Mouse (Mus musculus): ENCODE data around the gene Vstm2l. TPM values are rescaled to one million over a fixed set of nuclear protein-coding genes. Genes with fewer than 3 reads are reported as not detected.

The Vstm2l gene
- total and polyA plus RNA-seq, 3 experiments, result not detected

DNA sequence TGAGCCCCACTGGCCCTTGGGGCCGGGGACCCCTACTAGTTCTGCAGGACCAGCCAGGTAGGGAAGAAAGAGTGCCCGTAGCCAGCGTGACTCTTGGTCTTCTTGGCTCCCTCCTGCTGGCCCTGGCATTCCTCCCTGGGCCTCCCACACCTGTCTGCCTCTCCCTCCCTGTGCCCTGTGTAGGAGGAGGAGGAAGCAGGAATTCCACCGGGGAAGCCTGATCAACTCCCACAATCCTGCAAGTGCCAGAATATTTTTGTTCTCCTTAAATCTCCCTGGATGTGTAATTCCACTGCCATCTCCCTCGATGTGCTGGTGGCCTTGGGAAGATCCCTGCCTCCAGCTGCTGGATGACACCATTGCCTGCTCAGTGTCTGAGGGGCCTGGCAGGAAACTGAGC is 10.1 kb downstream of the Vstm2l start:
- Histone ChIP-seq H3K4me1 (ENCODE audit: insufficient read depth, low read depth, low read length) (no peaks in the 10 kb centered on the region), H3K9me3 (replicated peaks) (no peaks in the 10 kb centered on the region), H3K36me3 (replicated peaks) (no peaks in the 10 kb centered on the region), H3K4me3 (ENCODE audit: low read depth, low read length) (no peak overlapping the region), H3K27me3 (ENCODE audit: insufficient read depth, low read length) (peaks cover 11% of the 10 kb centered on the region; the same call in 1 of the 2 replicates)
- TF ChIP-seq POLR2AphosphoS5 (IDR thresholded peaks at IDR 0.05; ENCODE audit: insufficient replicate concordance, low read depth, low read length) (no peak), GATA1 (IDR thresholded peaks at IDR 0.05; ENCODE audit: borderline replicate concordance, low read length) (no peak), CTCF (IDR thresholded peaks at IDR 0.05; ENCODE audit: low read depth, low read length) (no peak), TAL1 (conservative IDR thresholded peaks at IDR 0.05; ENCODE audit: low read depth, low read length) (no peak), GATA2 (IDR thresholded peaks at IDR 0.05; ENCODE audit: borderline replicate concordance, low read depth, low read length) (no peak)
- DNase-seq (ENCODE audit: low spot score) (no peak), ATAC-seq (ENCODE audit: extremely low read depth, insufficient number of reproducible peaks, low FRiP score, poor library complexity, severe bottlenecking) (no peak)

DNA sequence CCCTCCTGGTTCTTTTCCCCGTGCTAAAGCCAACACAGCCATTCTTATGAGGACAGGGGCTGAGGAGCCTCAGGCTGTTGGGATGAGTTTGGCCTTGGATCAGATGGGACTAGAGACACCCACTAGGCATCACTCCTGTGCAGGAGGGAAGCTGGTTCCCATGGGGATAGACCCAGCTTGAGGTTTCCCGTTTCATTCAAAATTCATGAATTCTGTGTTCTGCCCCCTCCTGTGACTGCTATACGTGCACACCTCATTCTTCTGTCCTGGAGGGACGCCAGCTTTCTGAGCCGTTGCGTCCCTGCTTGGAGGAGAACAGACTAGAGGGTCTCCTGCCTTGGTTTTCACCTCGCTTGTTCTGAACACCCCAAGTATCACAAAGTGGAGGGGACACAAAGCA is 12.0 kb downstream of the Vstm2l start:
- ATAC-seq (ENCODE audit: extremely low read depth, insufficient number of reproducible peaks, low FRiP score, poor library complexity, severe bottlenecking), result no peak
- Histone ChIP-seq H3K27me3 (ENCODE audit: insufficient read depth, low read length) (peaks cover 12% of the 10 kb centered on the region; the same call in 1 of the 2 replicates), H3K9me3 (replicated peaks) (no peaks in the 10 kb centered on the region), H3K4me1 (ENCODE audit: insufficient read depth, low read depth, low read length) (no peaks in the 10 kb centered on the region), H3K36me3 (replicated peaks) (no peaks in the 10 kb centered on the region), H3K4me3 (ENCODE audit: low read depth, low read length) (no peak overlapping the region)
- TF ChIP-seq TAL1 (conservative IDR thresholded peaks at IDR 0.05; ENCODE audit: low read depth, low read length), result no peak
- TF ChIP-seq GATA1 (IDR thresholded peaks at IDR 0.05; ENCODE audit: borderline replicate concordance, low read length), result no peak
- no peak for TF ChIP-seq POLR2AphosphoS5 (IDR thresholded peaks at IDR 0.05; ENCODE audit: insufficient replicate concordance, low read depth, low read length)
- no peak for TF ChIP-seq GATA2 (IDR thresholded peaks at IDR 0.05; ENCODE audit: borderline replicate concordance, low read depth, low read length)
- no peak for TF ChIP-seq CTCF (IDR thresholded peaks at IDR 0.05; ENCODE audit: low read depth, low read length)
- DNase-seq (ENCODE audit: low spot score), result no peak

DNA sequence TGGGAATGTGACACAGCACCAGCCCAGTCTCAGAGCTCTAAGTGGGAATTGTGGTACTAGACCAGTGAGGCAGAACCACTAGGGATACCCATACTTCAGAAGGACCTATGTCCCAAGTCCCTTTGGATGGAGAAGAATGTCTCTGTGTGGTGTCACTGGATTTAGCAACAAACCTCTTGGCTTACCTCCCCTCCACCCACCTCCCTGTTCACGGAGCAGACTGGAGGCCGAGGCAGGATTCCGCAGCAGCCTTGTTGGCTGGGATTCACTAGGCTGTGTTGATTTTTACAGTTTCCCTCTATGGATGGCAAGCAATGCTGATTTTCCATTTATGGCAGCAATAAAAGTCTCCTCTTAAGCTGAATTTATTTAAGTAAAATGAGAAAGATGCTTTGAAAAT is 12.5 kb downstream of the Vstm2l start:
- TF ChIP-seq GATA2 (IDR thresholded peaks at IDR 0.05; ENCODE audit: borderline replicate concordance, low read depth, low read length), result no peak
- no peak for TF ChIP-seq POLR2AphosphoS5 (IDR thresholded peaks at IDR 0.05; ENCODE audit: insufficient replicate concordance, low read depth, low read length)
- TF ChIP-seq TAL1 (conservative IDR thresholded peaks at IDR 0.05; ENCODE audit: low read depth, low read length), result no peak
- TF ChIP-seq GATA1 (IDR thresholded peaks at IDR 0.05; ENCODE audit: borderline replicate concordance, low read length), result no peak
- TF ChIP-seq CTCF (IDR thresholded peaks at IDR 0.05; ENCODE audit: low read depth, low read length), result no peak
- Histone ChIP-seq H3K36me3 (replicated peaks) (no peaks in the 10 kb centered on the region), H3K4me1 (ENCODE audit: insufficient read depth, low read depth, low read length) (no peaks in the 10 kb centered on the region), H3K4me3 (ENCODE audit: low read depth, low read length) (no peak overlapping the region), H3K27me3 (ENCODE audit: insufficient read depth, low read length) (peaks cover 12% of the 10 kb centered on the region; the same call in 1 of the 2 replicates), H3K9me3 (replicated peaks) (no peaks in the 10 kb centered on the region)
- DNase-seq (ENCODE audit: low spot score) (no peak), ATAC-seq (ENCODE audit: extremely low read depth, insufficient number of reproducible peaks, low FRiP score, poor library complexity, severe bottlenecking) (no peak)

DNA sequence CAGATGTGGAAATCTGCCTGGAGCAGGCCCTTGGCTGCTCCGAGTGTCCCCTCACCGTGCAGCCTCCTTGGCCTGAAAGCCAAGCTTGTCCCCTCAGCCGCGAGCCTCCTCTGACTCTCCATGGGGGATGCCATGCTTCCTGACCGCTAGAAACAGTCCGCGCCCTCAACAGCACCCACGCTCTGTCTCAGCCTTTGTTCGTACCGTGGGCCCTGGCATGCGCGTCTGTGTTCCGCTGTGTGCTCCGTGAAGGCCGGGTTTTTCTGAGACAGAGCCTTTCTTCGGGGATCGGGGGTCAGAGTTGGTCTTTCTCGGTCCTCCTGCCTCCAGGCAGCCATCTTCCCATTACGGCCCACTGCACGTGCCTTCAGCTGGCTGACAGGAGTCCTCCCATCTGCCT is 12.9 kb downstream of the Vstm2l start:
- peaks cover 12% of the 10 kb centered on the region; the same call in 1 of the 2 replicates for H3K27me3 ChIP-seq (ENCODE audit: insufficient read depth, low read length)
- DNase-seq (ENCODE audit: low spot score) (no peak), ATAC-seq (ENCODE audit: extremely low read depth, insufficient number of reproducible peaks, low FRiP score, poor library complexity, severe bottlenecking) (no peak)
- TF ChIP-seq TAL1 (conservative IDR thresholded peaks at IDR 0.05; ENCODE audit: low read depth, low read length), result no peak
- TF ChIP-seq GATA1 (IDR thresholded peaks at IDR 0.05; ENCODE audit: borderline replicate concordance, low read length), result no peak
- TF ChIP-seq CTCF (IDR thresholded peaks at IDR 0.05; ENCODE audit: low read depth, low read length), result no peak
- no peak for TF ChIP-seq GATA2 (IDR thresholded peaks at IDR 0.05; ENCODE audit: borderline replicate concordance, low read depth, low read length)
- TF ChIP-seq POLR2AphosphoS5 (IDR thresholded peaks at IDR 0.05; ENCODE audit: insufficient replicate concordance, low read depth, low read length), result no peak
- H3K36me3 ChIP-seq (replicated peaks), result no peaks in the 10 kb centered on the region
- no peak overlapping the region for H3K4me3 ChIP-seq (ENCODE audit: low read depth, low read length)
- no peaks in the 10 kb centered on the region for H3K9me3 ChIP-seq (replicated peaks)
- no peaks in the 10 kb centered on the region for H3K4me1 ChIP-seq (ENCODE audit: insufficient read depth, low read depth, low read length)

DNA sequence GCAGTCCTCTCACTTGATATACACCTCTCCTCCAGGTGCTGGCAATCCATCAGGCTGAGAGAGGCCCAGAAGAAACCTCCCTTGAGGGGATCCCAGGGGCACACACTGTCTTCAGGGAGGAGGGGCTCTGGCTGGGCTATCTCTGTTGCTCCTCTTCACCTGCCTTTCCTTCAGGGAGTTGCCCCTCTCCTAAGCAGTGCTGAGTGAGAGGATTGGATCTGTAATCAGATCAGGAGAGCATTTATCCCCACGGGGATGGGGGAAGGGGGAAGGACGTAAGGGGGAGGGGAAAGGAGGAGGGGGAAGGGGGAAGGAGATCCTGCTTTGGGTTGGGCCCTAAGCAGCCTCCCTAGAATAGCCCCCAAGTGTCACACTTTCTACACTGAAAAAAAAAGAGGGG is 13.4 kb downstream of the Vstm2l start:
- Histone ChIP-seq H3K36me3 (replicated peaks) (no peaks in the 10 kb centered on the region), H3K27me3 (ENCODE audit: insufficient read depth, low read length) (peaks cover 11% of the 10 kb centered on the region; the same call in 1 of the 2 replicates), H3K9me3 (replicated peaks) (no peaks in the 10 kb centered on the region), H3K4me1 (ENCODE audit: insufficient read depth, low read depth, low read length) (no peaks in the 10 kb centered on the region), H3K4me3 (ENCODE audit: low read depth, low read length) (no peak overlapping the region)
- ATAC-seq (ENCODE audit: extremely low read depth, insufficient number of reproducible peaks, low FRiP score, poor library complexity, severe bottlenecking) (no peak), DNase-seq (ENCODE audit: low spot score) (no peak)
- TF ChIP-seq GATA1 (IDR thresholded peaks at IDR 0.05; ENCODE audit: borderline replicate concordance, low read length), result no peak
- no peak for TF ChIP-seq POLR2AphosphoS5 (IDR thresholded peaks at IDR 0.05; ENCODE audit: insufficient replicate concordance, low read depth, low read length)
- TF ChIP-seq GATA2 (IDR thresholded peaks at IDR 0.05; ENCODE audit: borderline replicate concordance, low read depth, low read length), result no peak
- TF ChIP-seq CTCF (IDR thresholded peaks at IDR 0.05; ENCODE audit: low read depth, low read length), result no peak
- no peak for TF ChIP-seq TAL1 (conservative IDR thresholded peaks at IDR 0.05; ENCODE audit: low read depth, low read length)

DNA sequence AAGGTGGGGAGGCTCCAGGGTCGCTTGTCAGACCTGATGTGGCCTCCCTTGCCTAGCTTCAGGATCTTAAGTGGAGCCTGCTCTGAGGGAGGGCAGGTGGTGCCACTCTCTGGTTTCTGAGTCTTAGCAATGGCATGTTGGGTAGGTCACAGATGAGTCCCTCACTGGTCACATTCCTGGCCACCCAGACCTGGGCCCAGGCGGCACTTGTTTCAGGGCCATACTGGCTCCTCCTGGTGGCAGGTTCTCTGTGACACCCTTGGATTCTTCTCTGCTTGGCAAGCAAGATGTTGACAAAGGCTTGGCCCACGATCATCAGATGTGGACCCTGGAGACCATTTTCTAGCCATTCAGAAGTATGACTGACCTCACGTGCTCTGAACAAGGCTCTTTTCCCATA is 18.2 kb downstream of the Vstm2l start:
- ATAC-seq (ENCODE audit: extremely low read depth, insufficient number of reproducible peaks, low FRiP score, poor library complexity, severe bottlenecking), result no peak
- no peak for DNase-seq (ENCODE audit: low spot score)
- no peaks in the 10 kb centered on the region for H3K36me3 ChIP-seq (replicated peaks)
- H3K27me3 ChIP-seq (ENCODE audit: insufficient read depth, low read length), result peaks cover 11% of the 10 kb centered on the region; the same call in 1 of the 2 replicates
- H3K9me3 ChIP-seq (replicated peaks), result no peaks in the 10 kb centered on the region
- TF ChIP-seq GATA1 (IDR thresholded peaks at IDR 0.05; ENCODE audit: borderline replicate concordance, low read length) (no peak), TAL1 (conservative IDR thresholded peaks at IDR 0.05; ENCODE audit: low read depth, low read length) (no peak), POLR2AphosphoS5 (IDR thresholded peaks at IDR 0.05; ENCODE audit: insufficient replicate concordance, low read depth, low read length) (no peak), GATA2 (IDR thresholded peaks at IDR 0.05; ENCODE audit: borderline replicate concordance, low read depth, low read length) (no peak), CTCF (IDR thresholded peaks at IDR 0.05; ENCODE audit: low read depth, low read length) (no peak)
- H3K4me1 ChIP-seq (ENCODE audit: insufficient read depth, low read depth, low read length), result peaks cover 6% of the 10 kb centered on the region; the same call in 1 of the 2 replicates
- no peak overlapping the region for H3K4me3 ChIP-seq (ENCODE audit: low read depth, low read length)
